Mouse (Mus musculus): ENCODE data around the gene Thap4.
A peak's percentile ranks its signal among the peaks of the same experiment; 100 is the strongest.

The Thap4 gene

DNA sequence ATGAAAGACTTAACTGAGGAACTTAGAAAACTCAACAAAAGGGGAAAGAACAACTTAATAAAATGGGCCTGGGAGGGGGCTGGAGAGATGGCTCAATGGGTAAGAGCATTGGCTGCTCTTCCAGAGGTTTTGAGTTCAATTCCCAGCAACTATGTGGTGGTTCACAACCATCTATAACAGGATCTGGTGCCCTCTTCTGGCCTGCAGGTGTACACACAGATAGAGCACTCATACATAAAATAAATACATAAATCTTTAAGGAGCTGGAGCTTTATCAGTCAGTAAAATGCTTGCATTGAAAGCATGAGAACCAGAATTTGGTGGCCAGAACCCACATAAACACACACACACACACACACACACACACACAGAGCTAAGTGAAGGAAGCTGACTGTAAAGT, 11.8 kb downstream of the Thap4 start:
- DNase-seq (ENCODE audit: low spot score), result no peak

DNA sequence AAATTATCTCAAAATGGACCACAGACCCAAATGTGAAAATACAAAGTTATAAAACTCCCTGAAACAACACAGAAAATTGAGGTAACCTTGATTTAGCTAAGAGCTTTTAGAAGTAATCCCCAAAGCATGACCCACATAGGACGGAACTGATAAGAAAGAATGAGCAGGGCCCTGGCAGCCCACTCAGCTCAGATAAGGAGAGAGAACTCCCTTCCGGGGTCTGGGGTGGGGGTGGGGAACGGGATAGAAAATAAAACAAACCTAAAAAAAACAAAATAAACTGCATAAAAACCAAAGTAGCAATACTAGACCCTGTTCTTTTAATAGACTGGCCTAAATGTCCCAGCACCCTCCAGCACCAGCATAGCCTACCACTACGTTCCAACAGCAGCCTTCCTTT, 12.7 kb downstream of the Thap4 start:
- DNase-seq (ENCODE audit: low spot score), result no peak

GRCm38 (mm10) chr1:93740671-93741070, 14.0 kb downstream of the Thap4 start:
- no peak for DNase-seq (ENCODE audit: low spot score)

DNA sequence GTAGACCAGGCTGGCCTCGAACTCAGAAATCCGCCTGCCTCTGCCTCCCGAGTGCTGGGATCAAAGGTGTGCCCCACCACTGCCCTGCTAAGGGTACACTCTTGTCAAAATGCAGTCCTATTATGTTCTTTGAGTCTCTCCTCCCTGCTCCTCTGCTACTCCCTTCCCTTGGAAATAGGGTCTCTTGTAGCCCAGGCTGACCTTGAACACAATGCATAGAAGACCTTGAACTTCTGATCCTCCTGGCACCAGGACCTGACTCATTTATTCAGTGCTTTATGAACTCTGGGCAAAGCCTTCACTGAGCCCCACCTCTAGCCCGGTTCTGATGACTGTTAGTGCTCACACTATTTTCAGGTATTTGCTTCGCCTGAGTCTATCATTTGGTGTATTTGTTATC, 17.0 kb downstream of the Thap4 start:
- DNase-seq (ENCODE audit: low spot score), result no peak

DNA sequence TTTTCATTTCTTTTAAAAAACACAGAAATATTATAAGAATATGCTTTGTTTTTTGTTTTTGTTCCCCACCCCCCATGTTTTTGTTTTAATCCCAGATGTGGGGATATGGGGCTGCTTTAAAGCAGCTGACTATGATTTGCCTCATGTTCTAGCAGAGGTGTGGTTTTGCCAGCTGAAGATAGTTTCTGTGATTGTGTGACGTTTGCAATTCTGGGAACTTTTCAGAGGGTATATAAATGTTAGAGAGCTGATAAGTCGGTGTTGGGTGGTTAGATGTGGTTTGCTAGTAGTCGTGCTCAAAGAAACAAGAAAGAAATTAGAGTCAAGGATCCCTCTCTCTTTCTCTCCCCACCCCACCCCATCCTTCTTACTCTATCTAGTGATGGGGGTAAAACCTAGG, 18.8 kb downstream of the Thap4 start:
- no peak for DNase-seq (ENCODE audit: low spot score)

GRCm38 (mm10) chr1:93731880-93732281, 22.8 kb downstream of the Thap4 start:
- no peak for DNase-seq (ENCODE audit: low spot score)

GRCm38 (mm10) chr1:93731103-93731502, 23.6 kb downstream of the Thap4 start:
- no peak for DNase-seq (ENCODE audit: low spot score)

DNA sequence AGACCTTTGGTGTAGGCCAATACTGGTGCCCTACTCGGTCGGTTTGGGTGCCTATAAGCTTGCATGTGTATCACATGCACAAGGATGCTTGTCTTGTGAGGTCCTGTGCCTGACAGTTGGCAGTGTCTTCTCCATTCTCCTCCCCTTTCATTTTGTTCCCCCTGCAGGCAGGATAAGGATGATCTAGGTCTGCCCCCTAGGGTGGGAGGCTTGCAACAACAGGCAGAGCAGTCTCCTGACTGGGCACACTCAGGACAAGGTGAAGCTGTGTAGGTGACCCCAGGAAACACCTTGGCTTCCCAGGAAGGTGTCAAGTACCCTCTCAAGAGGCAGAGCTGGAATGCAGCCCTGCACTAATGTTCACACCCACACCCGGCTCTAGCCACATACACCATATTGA, 27.7 kb downstream of the Thap4 start:
- peak; percentile 37 for DNase-seq (ENCODE audit: low spot score)

GRCm38 (mm10) chr1:93726116-93726515, 28.5 kb downstream of the Thap4 start:
- DNase-seq (ENCODE audit: low spot score), result no peak

DNA sequence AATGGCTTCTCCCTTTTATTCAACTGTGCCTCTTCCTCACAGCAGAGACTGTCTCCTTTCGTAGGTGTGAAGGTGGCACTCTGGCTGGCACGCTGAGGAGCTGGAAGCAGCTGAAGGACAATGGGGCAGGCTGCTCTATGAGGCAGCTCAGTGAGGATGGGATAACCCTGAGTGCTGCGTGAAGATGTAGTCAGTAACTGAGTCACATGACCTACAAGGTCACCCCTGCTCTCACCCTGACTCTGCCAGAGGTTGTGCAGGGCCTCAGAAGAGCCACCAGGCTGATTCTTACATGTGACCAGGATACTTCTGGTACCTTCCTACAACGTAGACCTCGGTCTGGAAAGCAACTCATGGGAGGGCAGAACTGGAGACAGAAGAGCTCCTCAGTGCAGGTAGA, 29.0 kb downstream of the Thap4 start:
- no peak for DNase-seq (ENCODE audit: low spot score)

DNA sequence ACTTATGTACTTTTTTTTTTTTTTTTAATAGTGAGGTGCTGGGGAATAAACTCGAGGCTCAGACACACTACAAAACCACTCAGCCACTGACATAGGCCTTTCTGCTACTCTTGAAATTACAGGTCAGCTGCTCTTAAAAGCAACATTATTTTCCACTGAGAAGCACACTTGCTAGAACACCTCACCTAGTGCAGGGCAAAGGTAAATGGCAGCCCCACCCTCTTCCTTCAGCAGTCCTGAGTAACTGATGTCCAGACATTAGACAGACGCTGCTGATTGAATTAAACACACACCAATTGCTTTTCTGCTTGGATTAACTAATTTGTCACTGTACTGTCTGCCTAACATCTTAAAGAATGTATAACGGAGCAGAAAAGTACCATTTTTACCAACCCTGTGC, 30.0 kb downstream of the Thap4 start:
- no peak for DNase-seq (ENCODE audit: low spot score)

GRCm38 (mm10) chr1:93721557-93721956, 33.1 kb downstream of the Thap4 start:
- DNase-seq (ENCODE audit: low spot score), result no peak

DNA sequence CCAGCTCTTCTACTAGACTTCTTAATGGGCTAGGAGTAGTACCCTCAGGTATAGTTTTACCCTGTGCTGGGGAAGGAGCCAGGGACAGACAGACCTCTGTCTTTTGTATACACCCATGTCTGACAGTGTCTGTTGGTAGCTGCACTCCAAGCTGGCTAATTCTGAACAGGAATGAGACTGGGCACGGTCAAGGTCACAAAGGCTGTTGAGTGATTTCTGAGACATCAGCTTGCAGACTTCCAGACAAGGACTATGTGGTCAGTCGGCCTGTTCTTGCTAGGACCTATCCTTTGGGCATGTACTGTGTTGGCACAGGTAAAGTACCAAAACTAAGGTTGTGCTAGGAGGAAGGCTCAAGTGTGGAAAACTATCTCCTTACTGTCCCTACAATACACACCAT, 38.5 kb downstream of the Thap4 start:
- DNase-seq (ENCODE audit: low spot score), result no peak

GRCm38 (mm10) chr1:93705389-93705788, 49.3 kb downstream of the Thap4 start:
- DNase-seq (ENCODE audit: low spot score), result no peak

GRCm38 (mm10) chr1:93704341-93704740, 50.3 kb downstream of the Thap4 start:
- DNase-seq (ENCODE audit: low spot score), result no peak

DNA sequence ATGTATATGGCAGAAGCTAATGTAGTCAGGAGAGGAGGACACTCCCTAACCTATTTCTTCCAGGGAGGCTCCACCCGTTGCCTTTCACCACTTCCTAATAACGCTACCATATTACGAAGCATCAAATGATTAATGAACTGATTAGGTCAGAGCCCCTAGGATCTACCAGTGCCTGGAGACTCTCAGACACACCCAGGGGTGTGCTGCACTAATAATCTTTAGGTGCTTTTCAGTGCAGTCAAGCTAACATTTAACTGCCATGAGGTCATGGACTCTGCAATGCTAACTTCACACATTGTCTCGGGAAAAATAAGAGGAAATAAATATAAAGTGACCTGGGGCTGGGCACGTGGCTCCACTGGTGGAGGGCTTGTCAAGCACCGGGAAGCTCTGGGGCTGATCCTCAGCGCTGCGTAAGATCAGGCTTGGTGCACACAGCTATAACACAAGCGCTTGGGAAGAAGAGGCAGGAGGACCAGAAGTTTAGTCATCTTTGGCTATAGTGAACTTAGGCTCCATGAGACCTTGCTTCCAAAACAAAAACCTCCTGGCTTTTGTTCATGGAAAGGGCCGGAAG, 51.1 kb downstream of the Thap4 start:
- DNase-seq (ENCODE audit: low spot score), result no peak

DNA sequence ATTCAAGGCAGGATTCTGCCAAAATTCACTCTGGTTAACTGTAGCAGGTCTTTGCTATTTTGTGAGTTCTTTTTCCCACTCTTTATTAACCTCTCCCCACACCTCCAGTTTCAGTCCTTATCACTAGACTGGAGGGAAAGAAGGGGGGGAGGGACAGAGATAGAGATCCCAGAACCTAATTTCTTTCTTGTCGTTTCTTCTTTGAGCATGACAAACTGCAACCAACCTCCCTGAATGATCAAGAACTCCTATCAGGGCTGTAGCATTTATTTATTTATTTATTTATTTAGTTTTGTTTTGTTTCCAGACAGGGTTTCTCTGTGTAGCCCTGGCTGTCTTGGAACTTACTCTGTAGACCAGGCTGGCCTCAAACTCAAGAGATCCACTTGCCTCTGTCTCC, 52.6 kb downstream of the Thap4 start:
- no peak for DNase-seq (ENCODE audit: low spot score)

- DNase-seq (ENCODE audit: low spot score), result no peak
These were observed 55.5 kb downstream of the Thap4 start for GRCm38 (mm10) chr1:93699159-93699558.

DNA sequence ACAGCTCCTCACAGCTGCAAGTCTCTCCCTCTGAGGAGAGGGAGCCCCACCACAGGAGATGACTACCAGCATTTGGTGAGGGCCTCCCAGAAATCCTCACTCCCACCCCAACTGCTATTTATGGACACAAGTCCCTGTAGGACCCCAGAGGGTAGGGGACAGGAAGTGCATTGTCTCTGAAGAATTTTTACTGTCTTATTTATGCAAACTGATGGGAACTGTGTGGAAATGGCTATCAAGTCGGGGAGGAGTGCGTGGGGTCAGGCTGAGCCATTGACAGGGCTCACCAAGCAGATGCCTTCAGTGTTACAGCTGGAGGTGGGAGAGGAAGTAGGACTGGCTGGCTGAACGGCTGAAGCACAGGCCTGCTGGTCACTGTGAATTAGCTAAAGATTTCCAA, 57.3 kb downstream of the Thap4 start:
- no peak for DNase-seq (ENCODE audit: low spot score)

- no peak for DNase-seq (ENCODE audit: low spot score)
These were observed 59.7 kb downstream of the Thap4 start for GRCm38 (mm10) chr1:93694966-93695365.

- no peak for DNase-seq (ENCODE audit: low spot score)
These were observed 60.7 kb downstream of the Thap4 start for GRCm38 (mm10) chr1:93693943-93694342.

- no peak for DNase-seq (ENCODE audit: low spot score)
These were observed 61.2 kb downstream of the Thap4 start for GRCm38 (mm10) chr1:93693502-93693901.

DNA sequence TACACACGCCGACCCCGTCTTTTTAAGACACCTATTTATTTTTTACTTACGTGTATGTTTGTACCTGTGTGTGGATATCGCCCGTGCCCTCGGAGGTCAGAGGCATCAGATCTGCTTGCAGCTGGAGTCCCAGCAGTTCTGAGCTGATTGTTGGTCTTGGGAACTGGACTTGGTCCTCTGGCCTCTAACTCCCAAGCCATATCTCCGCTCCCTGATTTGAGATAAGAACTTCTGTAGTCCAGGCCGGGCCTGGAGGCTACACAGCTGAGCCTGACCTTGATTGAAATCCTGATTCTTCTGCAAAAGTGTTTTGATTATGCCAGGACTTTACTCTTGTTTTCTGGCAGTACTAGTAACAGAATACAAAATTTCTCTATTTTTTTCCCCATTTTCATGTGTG, 61.9 kb downstream of the Thap4 start:
- DNase-seq (ENCODE audit: low spot score), result no peak

DNA sequence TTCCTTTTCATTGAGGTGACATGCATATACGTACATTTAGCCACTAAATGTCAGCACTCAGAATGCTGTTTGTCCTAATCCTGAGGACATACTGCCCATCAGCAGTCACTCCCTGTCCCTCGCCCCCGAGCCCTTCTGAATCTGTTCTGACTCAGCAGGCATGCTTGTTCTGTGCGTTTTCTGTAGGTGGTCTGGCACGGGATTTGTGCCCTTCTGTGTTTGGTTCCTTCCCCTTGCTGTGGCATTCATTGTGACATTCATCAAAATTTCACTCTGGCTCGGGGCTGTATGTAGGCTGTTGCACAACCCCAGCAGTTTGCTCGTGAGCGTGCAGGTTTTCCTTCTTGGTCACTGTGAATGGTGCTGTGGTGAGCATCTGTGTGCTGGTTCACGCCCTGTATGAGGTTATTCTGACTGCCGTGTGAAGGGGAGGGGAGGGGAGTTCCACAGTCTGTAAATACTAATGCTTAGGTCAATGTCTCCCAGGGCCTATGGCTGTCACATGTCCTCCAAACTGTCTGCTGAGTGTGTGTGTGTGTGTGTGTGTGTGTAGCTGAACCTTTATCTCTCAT, 62.8 kb downstream of the Thap4 start:
- DNase-seq (ENCODE audit: low spot score), result no peak

DNA sequence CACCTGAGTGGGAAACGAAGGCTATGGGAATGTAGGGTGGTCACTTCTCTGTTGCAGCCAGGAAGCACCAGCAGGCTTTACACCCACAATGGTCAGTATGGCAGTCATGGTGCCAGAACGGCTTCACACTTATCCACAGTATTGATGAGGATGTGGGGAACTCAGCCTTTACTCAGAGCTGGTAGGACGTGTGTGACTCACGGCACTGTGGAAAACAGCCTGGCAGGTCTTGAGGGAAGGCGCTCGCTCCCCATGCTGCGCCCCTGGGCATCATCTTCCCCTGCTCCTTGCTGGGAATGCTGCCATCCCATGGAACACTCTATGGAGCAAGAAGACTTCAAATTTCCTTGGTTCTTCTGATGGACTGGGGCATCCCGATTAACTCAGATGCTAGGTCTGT, 63.6 kb downstream of the Thap4 start:
- no peak for DNase-seq (ENCODE audit: low spot score)

All from c-Kit-positive CD71-positive TER-119-positive erythroid progenitor cells, embryonic 14.5 days (primary cell).